19 mouse cellular contexts compared by ENCODE assay signal in the genomic region with DNA sequence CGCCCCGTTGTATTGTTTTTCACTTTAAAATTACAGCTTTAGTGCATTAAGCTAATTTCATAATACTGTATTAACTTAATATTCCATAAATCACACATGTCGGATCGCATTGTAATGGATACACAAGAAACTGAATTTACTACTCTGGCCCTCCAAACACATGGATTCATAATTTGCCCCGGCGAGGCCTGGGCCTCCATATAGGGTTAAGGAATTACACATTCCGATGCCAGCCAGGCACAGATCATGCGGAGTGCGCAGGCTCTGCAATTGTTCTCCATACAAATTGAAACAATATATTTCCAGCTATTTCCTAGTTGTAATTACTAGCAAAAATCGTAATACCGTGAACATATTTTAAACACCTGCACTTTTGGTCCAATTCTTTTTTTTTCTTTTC.
DNase-seq lines count a peak whose midpoint lies in the region; ATAC-seq and TF ChIP-seq lines count a peak whose summit lies in the region.
"Had no signal": no experiment of that assay in that cellular context is flagged by ENCODE, and none has a peak within 500 bp of the region (broad histone marks: within the 10 kb centered on the region; RNA-seq: fewer than 3 reads in every experiment).

No protein-coding gene starts in this region.

- H3K4me2 ChIP-seq in heart, embryonic 15.5 days = no peak overlapping the region
- no peak overlapping the region for H3K4me2 ChIP-seq in midbrain, embryonic 14.5 days (ENCODE audit: low read length)
- no peak overlapping the region for H3K4me2 ChIP-seq in midbrain, postnatal 0 days (ENCODE audit: low read depth, low read length, poor library complexity, severe bottlenecking)
- no peak overlapping the region for H3K4me2 ChIP-seq in hindbrain, postnatal 0 days (ENCODE audit: low read depth, low read length)
- H3K4me2 ChIP-seq: hindbrain, embryonic 12.5 days; intestine, embryonic 15.5 days had no signal

- no peak for TF ChIP-seq CTCF in midbrain, postnatal 0 days (IDR thresholded peaks at IDR 0.05)
- no peak for TF ChIP-seq CTCF in hindbrain, postnatal 0 days (IDR thresholded peaks at IDR 0.05; ENCODE audit: low read depth)

- 82% methylated on average over 11 of the region's 11 CpGs for WGBS in heart, embryonic 15.5 days
- 93% methylated on average over 11 of the region's 11 CpGs for WGBS in heart, embryonic 10.5 days
- WGBS in midbrain, embryonic 14.5 days = 67% methylated on average over 11 of the region's 11 CpGs
- WGBS in midbrain, postnatal 0 days = 72% methylated on average over 11 of the region's 11 CpGs
- 57% methylated on average over 11 of the region's 11 CpGs for WGBS in hindbrain, postnatal 0 days

- H3K27ac ChIP-seq in heart, embryonic 15.5 days = peak overlapping the region; percentile 46; the same call in 1 of the 2 replicates
- no peak overlapping the region for H3K27ac ChIP-seq in heart, embryonic 10.5 days
- H3K27ac ChIP-seq in midbrain, embryonic 14.5 days (replicated peaks; ENCODE audit: low read depth, low read length) = no peak overlapping the region
- no peak overlapping the region for H3K27ac ChIP-seq in midbrain, postnatal 0 days (ENCODE audit: low read depth, low read length)
- no peak overlapping the region for H3K27ac ChIP-seq in hindbrain, postnatal 0 days
- H3K27ac ChIP-seq: heart, adult 2 months; hindbrain, embryonic 12.5 days had no signal

- DNase-seq in embryo, embryonic 11 days = peak; percentile 26
- no peak for DNase-seq in embryo, embryonic 10 days (ENCODE audit: low spot score)
- DNase-seq in heart, embryonic 10.5 days (ENCODE audit: low spot score) = no peak
- peak; percentile 39 for DNase-seq in midbrain, embryonic 14.5 days
- DNase-seq in midbrain, postnatal 0 days (ENCODE audit: low spot score) = no peak
- no peak for DNase-seq in hindbrain, postnatal 0 days (ENCODE audit: low spot score)
- DNase-seq: B cell, adult 2 months; cerebellum, adult 11 months; cerebellum, adult 8-10 months; gastrocnemius, postnatal 36 days; heart, postnatal 4 days had no signal

- no peak overlapping the region for H3K4me3 ChIP-seq in heart, embryonic 15.5 days
- H3K4me3 ChIP-seq in heart, embryonic 10.5 days = no peak overlapping the region
- no peak overlapping the region for H3K4me3 ChIP-seq in midbrain, embryonic 14.5 days (replicated peaks; ENCODE audit: low read depth, low read length)
- H3K4me3 ChIP-seq in midbrain, postnatal 0 days (ENCODE audit: low read depth, low read length) = no peak overlapping the region
- no peak overlapping the region for H3K4me3 ChIP-seq in hindbrain, postnatal 0 days (ENCODE audit: low read length)
- H3K4me3 ChIP-seq: heart, adult 2 months; heart, embryonic 13.5 days; hindbrain, embryonic 12.5 days; intestine, embryonic 15.5 days had no signal

- no peaks in the 10 kb centered on the region for H3K9me3 ChIP-seq in heart, embryonic 15.5 days (replicated peaks)
- no peaks in the 10 kb centered on the region for H3K9me3 ChIP-seq in heart, embryonic 10.5 days
- H3K9me3 ChIP-seq in midbrain, embryonic 14.5 days (ENCODE audit: control insufficient read depth, low read length) = no peaks in the 10 kb centered on the region
- H3K9me3 ChIP-seq in midbrain, postnatal 0 days (ENCODE audit: low read length) = no peaks in the 10 kb centered on the region
- H3K9me3 ChIP-seq in hindbrain, postnatal 0 days (ENCODE audit: low read length) = no peaks in the 10 kb centered on the region
- H3K9me3 ChIP-seq: forebrain, embryonic 15.5 days; heart, embryonic 13.5 days; hindbrain, embryonic 12.5 days; intestine, embryonic 15.5 days had no signal

- peaks cover 20% of the 10 kb centered on the region for H3K4me1 ChIP-seq in heart, embryonic 15.5 days (replicated peaks)
- peaks cover 24% of the 10 kb centered on the region for H3K4me1 ChIP-seq in heart, embryonic 10.5 days
- H3K4me1 ChIP-seq in midbrain, embryonic 14.5 days (ENCODE audit: control insufficient read depth, insufficient read depth, low read length) = peaks cover 4% of the 10 kb centered on the region; the same call in 1 of the 2 replicates
- H3K4me1 ChIP-seq in midbrain, postnatal 0 days (ENCODE audit: insufficient read depth, low read length) = no peaks in the 10 kb centered on the region
- H3K4me1 ChIP-seq in hindbrain, postnatal 0 days (ENCODE audit: insufficient read depth, low read length) = no peaks in the 10 kb centered on the region

- no peak overlapping the region for H3K9ac ChIP-seq in heart, embryonic 15.5 days
- H3K9ac ChIP-seq in midbrain, embryonic 14.5 days (replicated peaks; ENCODE audit: low read length) = no peak overlapping the region
- H3K9ac ChIP-seq in midbrain, postnatal 0 days (replicated peaks; ENCODE audit: low read length, poor library complexity, severe bottlenecking) = no peak overlapping the region
- H3K9ac ChIP-seq in hindbrain, postnatal 0 days (replicated peaks; ENCODE audit: low read length) = no peak overlapping the region
- H3K9ac ChIP-seq: forebrain, embryonic 15.5 days; heart, embryonic 13.5 days; hindbrain, embryonic 12.5 days; intestine, embryonic 15.5 days had no signal

- H3K27me3 ChIP-seq in heart, embryonic 15.5 days = no peaks in the 10 kb centered on the region
- no peaks in the 10 kb centered on the region for H3K27me3 ChIP-seq in heart, embryonic 10.5 days (ENCODE audit: insufficient read depth, poor library complexity, severe bottlenecking)
- no peaks in the 10 kb centered on the region for H3K27me3 ChIP-seq in midbrain, embryonic 14.5 days (ENCODE audit: control insufficient read depth, insufficient read depth, low read length)
- H3K27me3 ChIP-seq in midbrain, postnatal 0 days (ENCODE audit: insufficient read depth, low read length) = no peaks in the 10 kb centered on the region
- no peaks in the 10 kb centered on the region for H3K27me3 ChIP-seq in hindbrain, postnatal 0 days (ENCODE audit: insufficient read depth, low read length)
- H3K27me3 ChIP-seq: forebrain, embryonic 15.5 days; heart, embryonic 13.5 days; hindbrain, embryonic 12.5 days; intestine, embryonic 15.5 days had no signal

- no peaks in the 10 kb centered on the region for H3K36me3 ChIP-seq in heart, embryonic 15.5 days
- H3K36me3 ChIP-seq in heart, embryonic 10.5 days = no peaks in the 10 kb centered on the region
- no peaks in the 10 kb centered on the region for H3K36me3 ChIP-seq in midbrain, embryonic 14.5 days (ENCODE audit: control insufficient read depth, insufficient read depth, low read length)
- no peaks in the 10 kb centered on the region for H3K36me3 ChIP-seq in midbrain, postnatal 0 days (ENCODE audit: insufficient read depth, low read length)
- H3K36me3 ChIP-seq in hindbrain, postnatal 0 days (ENCODE audit: insufficient read depth, low read length) = no peaks in the 10 kb centered on the region
- H3K36me3 ChIP-seq: forebrain, embryonic 15.5 days; G1E; heart, embryonic 13.5 days; hindbrain, embryonic 12.5 days; intestine, embryonic 15.5 days had no signal

- ATAC-seq in heart, embryonic 15.5 days (replicated peaks; ENCODE audit: insufficient number of reproducible peaks, insufficient read depth, low FRiP score, low read depth) = no peak
- ATAC-seq in midbrain, embryonic 14.5 days (ENCODE audit: low FRiP score, low TSS enrichment) = no peak
- ATAC-seq in midbrain, postnatal 0 days (ENCODE audit: low FRiP score) = no peak
- ATAC-seq in hindbrain, postnatal 0 days = no peak
- ATAC-seq: CD4-positive, CD25-positive, alpha-beta regulatory T cell, adult 4 months had no signal

Comparison
In these comparisons a context has a peak if more than half of its experiments do, and no peak if none do; other contexts are left out.
1. DNase-seq: peak in embryo, embryonic 11 days (single experiment) and midbrain, embryonic 14.5 days (single experiment); none in embryo, embryonic 10 days (single experiment), heart, embryonic 10.5 days (single experiment), midbrain, postnatal 0 days (single experiment) and hindbrain, postnatal 0 days (single experiment).